Comparison of ENCODE assay signal across 9 mouse cellular contexts in the genomic region with DNA sequence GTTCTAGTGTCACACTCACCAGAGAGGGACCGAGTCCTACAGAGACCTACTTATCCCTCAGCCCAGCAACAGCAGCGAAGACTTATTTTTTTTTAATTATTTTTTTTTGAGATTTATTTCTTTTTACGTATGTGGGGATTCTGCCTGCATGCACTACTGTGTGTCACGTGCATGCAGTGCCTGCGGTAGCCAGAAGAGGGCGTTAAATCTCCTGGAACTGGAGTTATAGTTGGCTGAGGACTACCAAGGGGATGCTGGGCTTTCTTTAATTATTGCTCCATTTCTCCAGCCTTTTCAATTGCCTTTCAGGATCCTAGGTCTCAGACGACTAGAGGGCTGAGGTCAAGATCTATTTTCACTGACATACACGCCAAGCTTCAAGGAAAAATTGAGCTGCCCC. TPM values are rescaled to one million over a fixed set of nuclear protein-coding genes. Genes with fewer than 3 reads are reported as not detected.
A peak's percentile ranks its signal among the peaks of the same experiment; 100 is the strongest.
DNase-seq lines count a peak whose midpoint lies in the region; ATAC-seq and TF ChIP-seq lines count a peak whose summit lies in the region.
"Had no signal": no experiment of that assay in that cellular context is flagged by ENCODE, and none has a peak within 500 bp of the region (broad histone marks: within the 10 kb centered on the region; RNA-seq: fewer than 3 reads in every experiment).

No protein-coding gene starts in this region.

- no peak overlapping the region for H3K4me3 ChIP-seq in lung, postnatal 0 days (ENCODE audit: low read depth, low read length)
- H3K4me3 ChIP-seq: erythroblast, embryonic 14.5 days had no signal

- H3K27ac ChIP-seq in lung, postnatal 0 days (ENCODE audit: low read length) = no peak overlapping the region

- no peak overlapping the region for H3K4me2 ChIP-seq in lung, postnatal 0 days (replicated peaks; ENCODE audit: low read depth, low read length)

- peaks cover 8% of the 10 kb centered on the region; the same call in 1 of the 2 replicates for H3K4me1 ChIP-seq in lung, postnatal 0 days (ENCODE audit: insufficient read depth, low read depth, low read length)

- no peak for TF ChIP-seq EP300 in lung, postnatal 0 days (IDR thresholded peaks at IDR 0.05)

- 67% methylated on average over 8 of the region's 8 CpGs for WGBS in lung, postnatal 0 days

- H3K27me3 ChIP-seq in lung, postnatal 0 days (replicated peaks; ENCODE audit: insufficient read depth, low read length) = no peaks in the 10 kb centered on the region

- TF ChIP-seq POLR2A in brain, embryonic 14.5 days (IDR thresholded peaks at IDR 0.05; ENCODE audit: borderline replicate concordance, extremely low read depth, insufficient read depth, insufficient read length, poor library complexity, severe bottlenecking) = no peak

- H3K9me3 ChIP-seq in lung, postnatal 0 days (ENCODE audit: low read length) = no peaks in the 10 kb centered on the region

- 0 out of 2 replicates have a peak, but pooled peaks have one; percentile 33 for ATAC-seq in lung, postnatal 0 days
- ATAC-seq in erythroid progenitor cell, adult 5-6 weeks (replicated peaks; ENCODE audit: low FRiP score, poor library complexity, severe bottlenecking) = no peak

- peak; percentile 67; the same call in 1 of the 2 replicates for TF ChIP-seq CTCF in brain, embryonic 14.5 days (IDR thresholded peaks at IDR 0.05; ENCODE audit: borderline replicate concordance, extremely low read depth, insufficient read depth, insufficient read length)
- TF ChIP-seq CTCF in lung, postnatal 0 days (IDR thresholded peaks at IDR 0.05) = peak; percentile 78

- DNase-seq in kidney, adult 9 months = peak; percentile 19
- DNase-seq in kidney, adult 18-20 months = no peak
- peak; percentile 46 for DNase-seq in thymus, postnatal 14 days
- no peak for DNase-seq in thymus, adult 18-20 months
- DNase-seq in brain, embryonic 14.5 days (ENCODE audit: low read depth) = peak; percentile 43
- peak; percentile 64 for DNase-seq in lung, postnatal 0 days (ENCODE audit: low spot score)

- H3K36me3 ChIP-seq in lung, postnatal 0 days (ENCODE audit: insufficient read depth, low read length) = no peaks in the 10 kb centered on the region

- H3K9ac ChIP-seq in lung, postnatal 0 days (replicated peaks; ENCODE audit: low read depth) = no peak overlapping the region

RNA-seq across cellular contexts. Expression of a gene that starts 40.4 kb away (rescaled TPM):
- not detected in 2 replicates for polyA plus RNA-seq in brain, embryonic 14.5 days (2012; rRNA removed)
- not detected in 2 replicates for polyA plus RNA-seq in lung, postnatal 0 days (2015; fragmentation: Nextera tagmentation; extraction: Ambion mirVana)
- total RNA-seq in erythroid progenitor cell, adult 5-6 weeks (2015; ENCODE audit: low replicate concordance) = not detected in 2 replicates
- not detected in 2 replicates for total RNA-seq in erythroid progenitor cell, adult 5-6 weeks (2017; ENCODE audit: low replicate concordance)
- total RNA-seq: left cerebral cortex, adult 18-20 months had no signal
- polyA plus RNA-seq: erythroblast, embryonic 14.5 days had no signal

Comparison
In these comparisons a context has a peak if more than half of its experiments do, and no peak if none do; other contexts are left out.
1. DNase-seq: peak in kidney, adult 9 months (single experiment), thymus, postnatal 14 days (single experiment), brain, embryonic 14.5 days (single experiment) and lung, postnatal 0 days (single experiment); none in kidney, adult 18-20 months (single experiment) and thymus, adult 18-20 months (0 of 2).